Mouse (Mus musculus): ENCODE measurements around the gene Junb. TPM values are rescaled to one million over a fixed set of nuclear protein-coding genes. Genes with fewer than 3 reads are reported as not detected.

Junb gene
- total RNA-seq, 2 experiments from 2014 or later, result 43.2 to 133 TPM

- peak; percentile 94 to 97 for DNase-seq (ENCODE audit: low spot score in 2 of 2)
- intact Hi-C loops (cut with DNase I), result loop anchor here (1.0 kb wide), 1 partner anchor 15 kb away; no protein-coding TSS in a partner anchor
Observed at GRCm38 (mm10) chr8:84990349-84990748, 11.8 kb upstream of the Junb start, which contains the start of gene Hook2. Gene Hook2 (plus strand): TSS chr8:84990603.

DNA sequence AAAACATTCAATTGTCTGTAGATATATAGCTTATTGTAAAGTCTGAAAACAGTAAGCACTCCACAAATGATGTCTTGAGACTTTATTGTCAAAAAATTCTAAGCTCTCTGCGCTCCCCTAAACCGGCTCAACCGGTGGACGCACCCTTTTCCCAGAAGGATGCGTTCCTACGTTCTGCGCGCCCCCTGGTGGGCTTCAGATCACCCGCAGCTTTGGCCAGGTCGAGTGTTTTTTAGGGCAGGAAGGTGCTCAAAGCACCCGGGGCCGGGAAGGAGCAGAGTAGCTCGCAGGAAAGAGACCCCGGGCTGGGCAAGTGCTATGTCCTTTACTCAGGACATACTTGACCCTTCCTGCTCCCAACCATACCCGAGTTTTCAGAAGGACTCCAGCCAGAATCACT lies 11.3 kb upstream of the Junb start:
- peak; percentile 82 to 86 for DNase-seq (ENCODE audit: low spot score in 2 of 2)
- intact Hi-C loops (cut with DNase I), result loop anchor here (1.0 kb wide), 1 partner anchor 15 kb away; no protein-coding TSS in a partner anchor

DNA sequence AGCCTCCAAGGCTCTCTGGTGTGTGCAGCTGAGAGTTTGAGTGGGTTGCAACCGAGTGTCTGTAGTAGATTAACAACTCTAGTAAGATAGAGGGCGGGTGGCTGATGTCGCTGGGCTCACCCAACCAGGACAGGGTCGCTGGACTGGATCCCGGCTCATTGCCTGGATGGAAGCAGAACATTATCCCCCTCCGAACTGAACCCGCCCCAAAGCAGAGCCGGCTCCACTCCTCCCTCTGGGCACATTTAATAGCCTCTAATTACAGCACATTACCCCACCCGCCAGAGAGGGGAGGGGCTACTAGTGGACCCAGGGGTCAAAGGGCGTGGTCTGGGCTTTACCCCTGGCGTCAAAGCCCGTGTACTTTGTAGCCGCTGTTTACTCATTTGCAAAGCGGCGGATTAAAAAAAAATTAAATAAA lies 10.8 kb upstream of the Junb start:
- DNase-seq (ENCODE audit: low spot score in 2 of 2), result no peak
- intact Hi-C loops (cut with DNase I), result no loop called here

DNA sequence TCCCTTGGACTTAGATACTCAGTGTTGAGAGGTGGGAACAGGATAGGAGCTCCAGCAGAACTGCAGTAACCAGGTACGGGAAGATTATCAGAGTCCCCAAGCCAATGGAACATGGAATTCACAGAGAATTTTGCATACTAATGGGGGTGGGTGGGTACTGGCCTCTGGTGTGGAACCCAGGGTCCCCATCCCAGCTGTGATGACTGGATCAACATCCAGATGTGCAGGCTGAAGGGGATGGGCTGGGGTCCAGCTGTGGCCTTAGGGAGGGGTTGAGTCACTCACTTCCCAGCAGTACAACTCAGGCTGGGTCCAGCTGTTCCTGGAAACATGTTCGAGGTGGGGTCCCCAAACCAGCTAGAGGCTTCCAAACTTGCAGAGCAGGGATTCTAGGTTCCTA lies 9.4 kb upstream of the Junb start:
- intact Hi-C loops (cut with DNase I), result no loop called here
- no peak for DNase-seq (ENCODE audit: low spot score in 2 of 2)

DNA sequence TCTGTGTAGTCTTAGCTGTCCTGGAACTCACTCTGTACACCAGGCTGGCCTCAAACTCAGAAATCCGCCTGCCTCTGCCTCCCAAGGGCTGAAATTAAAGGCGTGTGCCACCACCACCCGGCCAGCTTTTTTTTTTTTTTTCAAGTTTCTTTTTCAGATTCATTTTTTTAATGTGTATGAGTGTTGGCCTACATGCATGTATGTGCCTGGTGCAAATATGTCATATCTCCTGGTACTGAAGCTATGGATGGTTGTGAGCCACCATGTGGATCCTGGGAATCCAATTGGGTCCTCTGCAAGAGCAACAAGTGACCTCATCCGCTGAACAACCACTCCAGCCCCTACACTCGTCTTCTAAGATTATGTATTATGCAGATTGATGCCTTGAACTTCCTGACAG lies 8.9 kb upstream of the Junb start:
- intact Hi-C loops (cut with DNase I), result no loop called here

GRCm38 (mm10) chr8:84986379-84986945 lies 7.9 kb upstream of the Junb start:
- no peak for DNase-seq (ENCODE audit: low spot score in 2 of 2)
- intact Hi-C loops (cut with DNase I), result loop anchor here (1.0 kb wide), 1 partner anchor 8 kb away; the partner anchor contains the start of gene Junb

More for the DNA sequence above, 8.9 kb upstream of the Junb start:
- DNase-seq (ENCODE audit: low spot score in 2 of 2), result no peak

DNA sequence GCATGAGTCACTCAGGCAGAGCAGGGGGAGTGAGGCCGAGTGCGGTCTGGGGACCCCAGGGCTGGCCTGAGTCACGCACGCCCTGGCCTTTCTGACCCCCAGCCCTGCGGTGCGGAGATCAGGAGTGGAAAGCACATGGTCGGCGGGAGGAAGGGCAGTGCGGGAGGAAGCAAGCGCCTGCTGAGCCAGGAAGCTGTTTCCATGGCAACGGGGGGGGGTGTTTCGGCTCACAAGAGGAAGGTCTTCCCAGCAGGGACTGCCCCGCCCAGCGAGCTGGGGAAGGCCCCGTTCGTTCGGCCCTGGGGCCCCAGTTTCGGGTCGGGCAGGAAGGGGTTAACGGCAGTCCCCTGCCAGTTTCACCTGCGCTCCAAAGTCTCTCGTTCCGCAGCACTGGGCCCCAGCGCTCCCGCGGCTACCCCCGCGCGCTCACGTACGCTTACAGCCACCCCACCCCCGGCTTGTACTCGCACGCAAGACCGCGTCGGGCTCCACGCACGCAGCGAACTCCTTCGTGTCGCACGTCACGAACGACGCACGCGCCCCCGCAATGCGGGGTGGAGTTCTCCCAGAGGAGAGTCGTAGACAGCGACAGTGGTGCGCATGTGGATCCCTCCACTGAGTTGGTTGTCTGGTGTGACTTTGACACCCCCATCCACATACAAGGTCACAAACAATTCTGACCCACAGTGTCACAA lies 7.3 kb upstream of the Junb start:
- DNase-seq (ENCODE audit: low spot score in 2 of 2), result peak; percentile 96 to 97
- intact Hi-C loops (cut with DNase I), result loop anchor here (1.0 kb wide), 1 partner anchor 8 kb away; the partner anchor contains the start of gene Junb

- no peak for DNase-seq (ENCODE audit: low spot score in 2 of 2)
- intact Hi-C loops (cut with DNase I), result no loop called here
Observed at GRCm38 (mm10) chr8:84985049-84985683, 6.6 kb upstream of the Junb start.

GRCm38 (mm10) chr8:84984294-84985048 lies 6.0 kb upstream of the Junb start:
- intact Hi-C loops (cut with DNase I), result no loop called here
- no peak for DNase-seq (ENCODE audit: low spot score in 2 of 2)

- intact Hi-C loops (cut with DNase I), result no loop called here
- DNase-seq (ENCODE audit: low spot score in 2 of 2), result no peak
Observed at GRCm38 (mm10) chr8:84982499-84983011, 4.0 kb upstream of the Junb start.

DNA sequence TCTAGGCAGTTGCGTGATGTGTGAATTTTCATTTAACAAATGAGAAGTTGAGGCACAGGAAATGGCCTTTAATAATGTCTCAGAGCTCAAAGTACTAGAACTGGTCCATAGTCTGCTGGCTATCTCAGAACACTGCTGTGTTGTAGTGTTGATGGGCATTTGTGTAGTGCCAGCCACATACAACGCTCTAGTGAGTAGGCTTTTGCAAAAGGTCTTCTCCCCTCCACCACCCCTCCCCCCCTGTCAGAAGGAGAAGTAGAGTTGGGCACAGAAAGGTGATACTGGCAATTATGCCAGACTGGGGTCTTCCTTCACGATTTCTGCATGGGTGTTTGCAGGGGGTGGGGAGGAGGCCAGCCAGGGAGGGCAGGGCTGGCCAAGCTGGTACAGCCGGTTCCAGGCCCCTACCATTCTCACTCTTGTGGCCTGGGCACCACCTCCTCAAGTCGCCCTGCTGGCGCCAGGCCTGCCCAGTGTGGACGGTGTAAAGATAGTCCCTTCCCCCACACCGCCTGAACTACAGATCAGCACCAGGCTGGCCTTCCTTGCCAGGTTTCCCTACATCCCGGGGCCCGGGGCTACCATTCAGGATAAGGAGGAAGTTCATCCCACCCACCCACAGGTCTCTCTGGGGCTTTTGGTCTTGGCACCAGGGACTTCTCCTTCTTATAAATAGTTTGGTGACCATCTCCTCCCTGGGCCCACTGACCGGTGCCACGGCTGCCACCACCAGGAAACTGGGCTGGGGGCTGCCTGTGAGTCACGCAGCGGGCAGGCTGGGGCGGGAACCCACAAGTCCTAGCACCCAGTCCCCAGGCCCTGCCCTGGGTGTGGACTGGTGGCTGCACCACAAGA lies 3.4 kb upstream of the Junb start:
- intact Hi-C loops (cut with DNase I), result no loop called here
- DNase-seq (ENCODE audit: low spot score in 2 of 2), result no peak

DNA sequence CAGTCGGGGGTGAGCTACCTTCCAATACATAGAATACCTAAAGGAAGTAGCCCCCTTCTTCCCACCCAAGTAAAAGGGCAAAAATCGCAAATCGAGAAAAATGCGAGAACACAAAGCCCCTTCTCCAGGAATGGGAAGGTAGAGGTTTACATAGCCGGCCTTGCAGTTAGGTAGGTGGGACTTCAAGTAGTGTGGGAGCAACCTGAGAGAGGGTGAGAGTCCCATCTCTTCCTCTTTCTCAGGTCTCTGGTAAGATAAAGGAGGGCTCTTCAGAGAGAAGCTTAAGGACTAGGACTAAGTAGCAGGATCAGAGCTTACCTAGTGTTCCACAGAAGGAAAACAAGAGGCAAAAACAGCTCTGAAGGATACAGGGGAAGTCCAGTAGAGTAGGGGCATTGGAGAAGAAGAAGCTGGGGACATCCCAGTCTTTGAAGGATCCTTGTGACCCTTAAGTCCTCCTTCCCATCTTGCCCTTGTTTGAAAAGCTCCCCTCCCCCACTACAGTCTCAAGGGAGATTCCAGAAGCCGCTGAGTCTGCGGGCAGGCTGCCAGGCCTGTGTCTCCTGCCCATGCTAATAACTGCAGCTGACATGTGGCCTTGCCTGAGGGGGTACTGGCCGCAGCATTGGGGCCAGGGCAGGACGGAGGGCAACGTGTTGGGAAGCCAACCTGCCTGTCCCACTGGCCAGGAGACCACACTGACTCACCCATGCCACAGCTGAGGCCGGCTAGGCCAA lies 2.3 kb upstream of the Junb start:
- DNase-seq (ENCODE audit: low spot score in 2 of 2), result no peak
- intact Hi-C loops (cut with DNase I), result no loop called here

GRCm38 (mm10) chr8:84979599-84980421 lies 1.3 kb upstream of the Junb start:
- DNase-seq (ENCODE audit: low spot score in 2 of 2), result peak; percentile 92 to 93
- intact Hi-C loops (cut with DNase I), result loop anchor here (5.0 kb wide), 1 partner anchor 47 kb away; the partner anchor contains the start of genes Asna1 and Trir

- intact Hi-C loops (cut with DNase I), result loop anchor here (1.0 to 5.0 kb wide), 2 partner anchors 9 to 50 kb away; partner anchors contain the start of genes Asna1 and Trir
- peak; percentile 65 to 80 for DNase-seq (ENCODE audit: low spot score in 2 of 2)
Observed at GRCm38 (mm10) chr8:84977435-84978247, 877 bp downstream of the Junb start.

DNA sequence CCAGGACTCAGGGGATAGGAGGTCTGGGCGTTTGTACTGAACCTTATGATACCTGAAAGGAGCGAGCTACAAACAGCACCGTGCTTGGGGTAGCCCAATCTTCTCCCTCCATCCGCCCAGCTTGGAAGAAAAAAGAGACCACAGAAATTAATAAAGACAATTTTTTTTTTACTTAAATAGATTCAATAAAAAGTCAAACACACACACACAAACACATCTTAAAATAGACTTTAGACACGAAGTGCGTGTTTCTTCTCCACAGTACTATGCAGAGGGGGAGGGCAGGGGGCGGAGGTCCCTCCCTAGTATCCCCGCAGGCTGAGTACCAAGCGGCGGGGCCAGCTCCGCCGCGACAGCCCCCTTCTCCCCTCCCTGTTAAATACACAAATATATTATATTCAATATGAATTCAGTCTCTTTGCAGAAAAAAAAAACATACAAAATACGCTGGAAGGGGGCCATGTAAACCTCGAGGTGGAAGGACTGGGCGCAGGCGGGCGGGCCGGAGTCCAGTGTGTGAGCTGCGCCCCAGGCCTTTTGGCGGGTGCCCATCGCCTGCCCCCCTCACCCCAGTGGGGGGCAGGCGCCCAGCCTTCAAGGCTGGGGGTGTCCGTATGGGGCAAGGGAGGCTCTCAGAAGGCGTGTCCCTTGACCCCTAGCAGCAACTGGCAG lies 1.6 kb downstream of the Junb start:
- no peak for DNase-seq (ENCODE audit: low spot score in 2 of 2)
- intact Hi-C loops (cut with DNase I), result loop anchor here (5.0 kb wide), 1 partner anchor 50 kb away; the partner anchor contains the start of genes Asna1 and Trir
